Mouse (Mus musculus): ENCODE measurements around the gene Larp1. TPM values are rescaled to one million over a fixed set of nuclear protein-coding genes. Genes with fewer than 3 reads are reported as not detected.

The Larp1 gene
- polyA plus RNA-seq, 1 experiment from 2014 or later = 21.6 TPM

DNA sequence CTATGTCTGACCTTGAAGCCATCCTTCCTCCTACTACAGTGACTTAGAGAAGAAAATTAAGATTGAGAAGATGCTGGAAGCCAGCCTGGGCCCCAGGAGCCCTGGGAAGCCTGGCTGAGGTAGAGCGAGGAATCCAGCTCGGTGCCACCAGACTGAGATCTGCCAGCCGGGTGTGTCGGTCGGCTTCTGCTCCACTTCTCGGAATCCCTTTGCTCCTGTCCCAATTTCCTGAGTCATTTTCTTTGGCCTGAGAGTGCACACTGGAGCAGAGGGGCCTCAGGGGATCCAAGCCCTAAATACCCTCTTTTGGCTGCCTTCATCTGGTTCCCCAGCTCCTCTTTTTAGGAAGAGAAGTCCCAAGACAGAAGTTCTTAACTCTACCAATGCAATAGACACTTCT lies 29.2 kb upstream of the Larp1 start:
- DNase-seq (no peak), ATAC-seq (ENCODE audit: low read depth) (no peak)
- H3K9ac ChIP-seq = no peak overlapping the region
- no peaks in the 10 kb centered on the region for H3K36me3 ChIP-seq
- no peak overlapping the region for H3K4me3 ChIP-seq (replicated peaks)
- no peak overlapping the region for H3K4me2 ChIP-seq
- 85% methylated on average over 6 of the region's 6 CpGs for WGBS (ENCODE audit: insufficient replicate concordance)
- H3K27ac ChIP-seq = no peak overlapping the region
- H3K27me3 ChIP-seq = peaks cover 19% of the 10 kb centered on the region
- peaks cover 45% of the 10 kb centered on the region for H3K4me1 ChIP-seq (replicated peaks)
- no peaks in the 10 kb centered on the region for H3K9me3 ChIP-seq (replicated peaks)

DNA sequence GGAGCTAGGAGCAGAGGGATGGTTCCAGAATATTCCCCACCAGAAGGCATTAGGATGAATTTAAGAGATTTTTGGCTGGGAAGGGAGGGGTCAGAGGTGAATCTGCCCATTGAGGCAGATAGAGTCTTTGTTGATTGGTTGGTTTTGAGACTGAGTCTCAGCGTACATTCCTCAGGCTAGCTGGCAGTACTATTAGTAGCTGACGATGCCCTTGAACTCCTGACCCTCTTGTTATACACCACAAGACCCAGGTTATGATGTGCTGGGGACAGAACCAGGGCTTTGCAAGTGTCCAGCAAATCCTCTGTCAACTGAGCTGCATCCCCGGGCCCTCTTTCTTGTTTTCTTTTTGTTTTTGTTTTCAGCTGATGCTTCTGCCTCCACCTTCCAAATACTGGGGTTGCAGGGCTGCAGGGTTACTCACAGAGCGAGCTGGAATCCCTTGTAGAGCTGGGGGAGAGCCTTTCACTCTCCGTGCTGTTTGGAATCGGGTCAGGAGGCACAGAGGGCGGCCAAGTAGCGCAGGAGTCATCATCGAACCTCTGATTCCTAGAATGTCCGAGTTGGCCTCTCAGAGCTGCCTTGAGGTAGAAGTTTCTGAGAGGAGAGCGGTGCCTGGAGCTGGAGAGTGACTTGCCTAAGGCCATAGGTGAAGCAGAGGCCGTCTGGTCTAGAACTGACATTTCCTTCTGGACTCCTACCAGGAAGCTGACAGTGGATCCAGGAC lies 27.6 kb upstream of the Larp1 start:
- WGBS (ENCODE audit: insufficient replicate concordance) = 73% methylated on average over 12 of the region's 12 CpGs
- Histone ChIP-seq H3K4me3 (replicated peaks) (no peak overlapping the region), H3K27ac (no peak overlapping the region), H3K36me3 (no peaks in the 10 kb centered on the region), H3K4me2 (no peak overlapping the region), H3K4me1 (replicated peaks) (peaks cover 47% of the 10 kb centered on the region), H3K9me3 (replicated peaks) (no peaks in the 10 kb centered on the region), H3K27me3 (peaks cover 19% of the 10 kb centered on the region), H3K9ac (no peak overlapping the region)
- ATAC-seq (ENCODE audit: low read depth) (no peak), DNase-seq (no peak)

DNA sequence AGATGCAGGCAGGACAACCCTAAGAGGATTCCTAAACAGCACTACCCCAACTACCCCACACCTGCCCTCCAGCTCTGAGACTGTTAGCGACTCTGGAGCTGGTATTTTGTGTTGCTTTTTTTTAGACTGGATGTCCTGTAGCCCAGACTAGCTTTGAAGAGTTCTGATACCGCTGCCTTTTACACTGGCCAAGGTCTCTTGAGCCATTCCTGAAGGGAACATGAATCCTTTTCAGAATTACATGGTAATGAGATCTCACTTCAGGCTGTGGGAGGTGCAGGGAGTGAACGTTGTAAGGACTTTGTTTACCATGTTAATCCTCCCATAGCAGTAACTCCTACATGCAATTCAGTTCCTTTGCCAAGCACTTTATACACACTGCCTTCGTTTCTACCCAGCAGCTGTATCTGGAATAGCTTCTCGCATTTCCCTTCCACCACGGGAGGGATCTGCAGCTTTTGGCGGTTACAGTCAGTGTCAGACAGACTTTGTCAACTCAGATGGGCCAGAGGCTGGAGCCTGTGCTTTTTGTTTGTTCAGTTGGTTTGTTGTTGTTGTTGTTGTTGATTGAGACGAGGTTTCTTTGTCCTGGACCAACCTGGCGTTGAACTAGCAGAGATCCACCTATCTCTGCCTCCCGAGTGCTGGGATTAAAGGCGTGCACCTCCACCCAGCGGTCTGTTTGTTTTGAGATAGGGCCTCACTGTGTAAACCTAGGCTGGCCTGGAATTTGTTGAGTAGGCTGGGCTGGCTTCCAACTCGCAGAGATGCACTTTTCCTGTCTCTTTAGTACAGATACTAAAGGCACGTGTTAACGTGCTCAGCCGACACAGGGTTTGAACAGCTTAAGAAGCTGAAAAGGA lies 25.2 kb upstream of the Larp1 start:
- 27% methylated on average over 16 of the region's 16 CpGs for WGBS (ENCODE audit: insufficient replicate concordance)
- H3K4me2 ChIP-seq = peak overlapping the region; percentile 33
- H3K4me3 ChIP-seq (replicated peaks) = no peak overlapping the region
- peaks cover 54% of the 10 kb centered on the region for H3K4me1 ChIP-seq (replicated peaks)
- H3K9me3 ChIP-seq (replicated peaks) = no peaks in the 10 kb centered on the region
- DNase-seq (peak; percentile 67), ATAC-seq (ENCODE audit: low read depth) (peak; percentile 92)
- H3K9ac ChIP-seq = peak overlapping the region; percentile 42
- no peaks in the 10 kb centered on the region for H3K36me3 ChIP-seq
- peak overlapping the region; percentile 82 for H3K27ac ChIP-seq
- peaks cover 19% of the 10 kb centered on the region for H3K27me3 ChIP-seq

DNA sequence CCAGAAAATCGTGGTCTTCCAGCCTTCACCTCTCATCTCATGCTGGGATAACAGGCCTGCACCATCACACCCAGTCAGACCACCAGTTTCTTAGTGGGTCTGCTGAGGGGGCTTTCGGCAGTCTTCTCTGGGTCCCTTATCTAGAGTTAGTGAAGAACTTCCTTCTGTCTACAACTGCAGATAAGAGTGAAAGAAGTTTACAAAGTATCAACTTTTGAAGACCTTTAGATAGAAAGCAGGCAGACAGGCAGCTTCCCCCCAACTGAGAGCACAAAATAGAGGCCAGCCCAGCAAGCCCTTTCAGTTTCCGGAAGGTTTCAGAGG lies 24.6 kb upstream of the Larp1 start:
- H3K4me2 ChIP-seq = peak overlapping the region; percentile 33
- peak overlapping the region; percentile 82 for H3K27ac ChIP-seq
- peak overlapping the region; percentile 42 for H3K9ac ChIP-seq
- H3K4me3 ChIP-seq (replicated peaks) = no peak overlapping the region
- H3K4me1 ChIP-seq (replicated peaks) = peaks cover 54% of the 10 kb centered on the region
- H3K9me3 ChIP-seq (replicated peaks) = no peaks in the 10 kb centered on the region
- no peak for DNase-seq
- peaks cover 19% of the 10 kb centered on the region for H3K27me3 ChIP-seq
- 15% methylated on average over 3 of the region's 3 CpGs for WGBS (ENCODE audit: insufficient replicate concordance)
- no peaks in the 10 kb centered on the region for H3K36me3 ChIP-seq
- peak; percentile 18; the same call in 1 of the 2 replicates for ATAC-seq (ENCODE audit: low read depth)

DNA sequence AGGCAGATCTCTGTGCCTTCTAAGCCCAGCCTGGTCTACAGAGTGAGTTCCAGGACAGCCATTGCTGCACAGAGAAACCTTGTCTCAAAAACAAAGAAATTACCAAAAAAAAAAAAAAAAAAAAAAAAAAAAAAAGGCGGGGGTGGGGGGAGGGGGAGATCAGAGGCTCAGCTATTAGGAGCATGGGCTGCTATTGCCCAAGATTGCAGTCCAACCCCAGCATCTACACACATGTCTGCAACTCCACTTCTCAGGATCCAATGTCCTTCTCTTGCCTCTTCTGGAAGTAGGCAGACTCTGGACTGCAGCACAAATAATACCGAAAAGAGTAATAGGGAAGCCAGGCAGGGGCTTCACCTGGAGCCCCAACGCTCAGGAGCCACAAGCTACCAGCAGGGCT lies 23.4 kb upstream of the Larp1 start:
- H3K4me2 ChIP-seq = no peak overlapping the region
- no peaks in the 10 kb centered on the region for H3K36me3 ChIP-seq
- peaks cover 45% of the 10 kb centered on the region for H3K4me1 ChIP-seq (replicated peaks)
- ATAC-seq (ENCODE audit: low read depth) (no peak), DNase-seq (no peak)
- WGBS (ENCODE audit: insufficient replicate concordance) = 67% methylated on average over 3 of the region's 3 CpGs
- no peak overlapping the region for H3K4me3 ChIP-seq (replicated peaks)
- peak overlapping the region; percentile 70; the same call in 1 of the 2 replicates for H3K27ac ChIP-seq
- no peaks in the 10 kb centered on the region for H3K9me3 ChIP-seq (replicated peaks)
- peaks cover 18% of the 10 kb centered on the region for H3K27me3 ChIP-seq
- H3K9ac ChIP-seq = no peak overlapping the region

DNA sequence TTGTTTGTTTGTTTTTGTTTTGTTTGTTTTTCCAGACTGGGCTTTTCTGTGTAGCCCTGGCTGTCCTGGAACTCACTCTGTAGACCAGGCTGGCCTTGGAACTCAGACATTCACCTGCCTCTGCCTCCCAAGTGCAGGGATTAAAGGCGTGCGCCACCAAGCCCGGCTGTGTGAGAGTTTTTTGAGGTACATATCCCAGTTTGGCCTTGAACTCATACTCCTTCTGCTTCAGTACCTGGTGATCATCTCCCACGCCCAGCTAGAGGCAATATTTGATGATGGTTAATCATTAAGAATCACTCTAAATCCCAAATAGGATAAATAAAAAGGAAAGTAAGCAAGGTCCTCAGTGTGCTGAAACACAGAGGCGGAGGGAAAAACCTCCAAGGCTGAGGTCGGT lies 22.8 kb upstream of the Larp1 start:
- no peak overlapping the region for H3K4me2 ChIP-seq
- DNase-seq = no peak
- peaks cover 18% of the 10 kb centered on the region for H3K27me3 ChIP-seq
- WGBS (ENCODE audit: insufficient replicate concordance) = 70% methylated on average over 6 of the region's 6 CpGs
- peaks cover 39% of the 10 kb centered on the region for H3K4me1 ChIP-seq (replicated peaks)
- no peak overlapping the region; the same call in 1 of the 2 replicates for H3K9ac ChIP-seq
- H3K4me3 ChIP-seq (replicated peaks) = no peak overlapping the region
- ATAC-seq (ENCODE audit: low read depth) = no peak
- H3K9me3 ChIP-seq (replicated peaks) = no peaks in the 10 kb centered on the region
- no peaks in the 10 kb centered on the region for H3K36me3 ChIP-seq
- H3K27ac ChIP-seq = peak overlapping the region; percentile 70

DNA sequence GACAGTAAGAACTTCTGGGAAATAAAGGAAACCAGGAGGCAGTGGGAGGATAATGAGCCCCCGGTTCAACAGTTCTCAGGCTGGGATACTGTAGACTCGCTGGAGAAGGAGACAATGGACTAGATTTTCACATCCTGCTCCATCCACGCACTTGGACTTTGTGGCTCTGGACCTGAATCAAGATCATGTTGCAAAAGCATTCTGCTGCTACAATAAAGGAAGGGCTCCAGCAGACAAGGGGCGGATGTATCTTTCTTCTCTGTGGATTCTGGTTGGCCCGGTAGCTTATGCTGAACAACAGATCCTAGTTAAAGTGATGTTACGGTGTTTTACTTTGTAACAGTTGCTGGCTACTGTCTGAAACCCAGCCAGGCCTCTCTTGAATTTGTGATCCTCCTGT lies 22.4 kb upstream of the Larp1 start:
- ATAC-seq (ENCODE audit: low read depth) (no peak), DNase-seq (no peak)
- 74% methylated on average over 6 of the region's 6 CpGs for WGBS (ENCODE audit: insufficient replicate concordance)
- no peaks in the 10 kb centered on the region for H3K36me3 ChIP-seq
- no peak overlapping the region for H3K4me2 ChIP-seq
- no peak overlapping the region; the same call in 1 of the 2 replicates for H3K9ac ChIP-seq
- H3K4me1 ChIP-seq (replicated peaks) = peaks cover 36% of the 10 kb centered on the region
- H3K9me3 ChIP-seq (replicated peaks) = no peaks in the 10 kb centered on the region
- H3K4me3 ChIP-seq (replicated peaks) = no peak overlapping the region
- peak overlapping the region; percentile 70 for H3K27ac ChIP-seq
- peaks cover 15% of the 10 kb centered on the region for H3K27me3 ChIP-seq

DNA sequence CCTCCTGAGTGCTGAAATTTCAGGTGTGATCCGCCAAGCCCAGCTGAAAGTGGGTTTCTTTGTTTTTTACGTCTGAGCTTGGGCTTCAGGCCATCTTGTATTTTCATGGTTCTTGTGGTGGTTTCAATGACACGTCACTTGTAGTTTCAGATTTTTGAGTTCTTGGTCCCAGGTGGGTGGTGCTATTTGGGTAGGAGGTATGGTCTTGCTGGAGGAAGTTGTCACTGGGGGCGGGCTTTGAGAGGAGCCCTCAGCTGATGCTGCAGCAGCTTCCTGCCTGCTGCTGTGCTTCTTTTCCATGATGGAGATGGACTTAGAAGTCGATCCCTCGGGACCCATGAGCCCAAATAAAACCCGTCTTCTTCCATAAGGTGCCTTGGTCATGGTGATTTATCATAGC lies 22.0 kb upstream of the Larp1 start:
- Histone ChIP-seq H3K4me2 (no peak overlapping the region), H3K4me1 (replicated peaks) (peaks cover 34% of the 10 kb centered on the region), H3K36me3 (no peaks in the 10 kb centered on the region), H3K9ac (no peak overlapping the region), H3K27me3 (peaks cover 13% of the 10 kb centered on the region; the same call in 1 of the 2 replicates), H3K9me3 (replicated peaks) (no peaks in the 10 kb centered on the region), H3K4me3 (replicated peaks) (no peak overlapping the region), H3K27ac (peak overlapping the region; percentile 70)
- 81% methylated on average over 7 of the region's 7 CpGs for WGBS (ENCODE audit: insufficient replicate concordance)
- no peak for ATAC-seq (ENCODE audit: low read depth)
- DNase-seq = no peak

DNA sequence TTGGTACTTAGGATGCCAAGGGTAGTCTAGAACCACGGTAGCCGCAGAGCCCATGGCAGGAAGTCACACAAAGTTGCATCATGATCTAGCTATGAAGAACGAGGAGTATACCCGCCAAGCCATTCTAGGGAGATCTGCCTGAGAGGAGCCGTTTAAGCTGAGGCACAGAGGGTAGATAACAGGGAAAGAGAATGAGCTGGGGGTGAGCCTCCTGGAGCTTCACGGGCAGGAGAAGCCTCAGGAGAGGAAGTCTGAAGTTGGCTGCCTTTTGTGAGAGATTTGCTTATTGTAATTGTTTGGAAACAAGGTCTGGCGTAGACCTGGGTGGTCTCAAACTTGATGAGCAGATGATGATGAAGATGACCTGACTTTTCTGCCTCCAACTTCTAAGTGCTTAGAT lies 10.7 kb upstream of the Larp1 start:
- Histone ChIP-seq H3K9ac (peak overlapping the region; percentile 16; the same call in 1 of the 2 replicates), H3K4me2 (no peak overlapping the region), H3K27me3 (no peaks in the 10 kb centered on the region), H3K27ac (no peak overlapping the region; the same call in 1 of the 2 replicates), H3K4me3 (replicated peaks) (no peak overlapping the region), H3K4me1 (replicated peaks) (peaks cover 15% of the 10 kb centered on the region; the same call in 1 of the 2 replicates), H3K9me3 (replicated peaks) (no peaks in the 10 kb centered on the region), H3K36me3 (no peaks in the 10 kb centered on the region)
- no peak for DNase-seq
- WGBS (ENCODE audit: insufficient replicate concordance) = 41% methylated on average over 7 of the region's 7 CpGs
- no peak for ATAC-seq (ENCODE audit: low read depth)

DNA sequence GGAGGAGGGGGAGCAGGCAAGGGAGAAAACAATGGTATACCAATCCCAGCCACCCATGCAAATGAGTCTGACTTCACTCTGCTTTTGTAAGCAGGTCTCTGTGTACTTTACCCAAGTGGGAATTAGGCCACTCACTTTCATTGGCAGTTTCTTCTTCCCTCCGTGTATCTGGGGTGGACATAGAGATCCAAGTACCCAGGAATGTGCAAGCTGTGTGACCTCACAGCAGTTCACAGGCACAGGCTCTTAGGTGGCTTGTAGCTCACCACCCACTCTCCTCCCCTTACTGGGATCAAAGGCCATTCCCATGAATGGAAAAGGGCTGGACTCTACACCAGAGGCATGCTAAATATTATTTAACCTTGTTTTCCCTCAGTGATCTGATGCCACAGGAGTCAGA lies 10.0 kb upstream of the Larp1 start:
- Histone ChIP-seq H3K36me3 (no peaks in the 10 kb centered on the region), H3K4me2 (no peak overlapping the region), H3K4me3 (replicated peaks) (no peak overlapping the region), H3K27me3 (no peaks in the 10 kb centered on the region), H3K27ac (peak overlapping the region; percentile 41), H3K9me3 (replicated peaks) (no peaks in the 10 kb centered on the region), H3K9ac (no peak overlapping the region), H3K4me1 (replicated peaks) (peaks cover 15% of the 10 kb centered on the region; the same call in 1 of the 2 replicates)
- DNase-seq (no peak), ATAC-seq (ENCODE audit: low read depth) (peak; percentile 78)
- WGBS (ENCODE audit: insufficient replicate concordance) = 13% methylated on average over 1 of the region's 1 CpGs

DNA sequence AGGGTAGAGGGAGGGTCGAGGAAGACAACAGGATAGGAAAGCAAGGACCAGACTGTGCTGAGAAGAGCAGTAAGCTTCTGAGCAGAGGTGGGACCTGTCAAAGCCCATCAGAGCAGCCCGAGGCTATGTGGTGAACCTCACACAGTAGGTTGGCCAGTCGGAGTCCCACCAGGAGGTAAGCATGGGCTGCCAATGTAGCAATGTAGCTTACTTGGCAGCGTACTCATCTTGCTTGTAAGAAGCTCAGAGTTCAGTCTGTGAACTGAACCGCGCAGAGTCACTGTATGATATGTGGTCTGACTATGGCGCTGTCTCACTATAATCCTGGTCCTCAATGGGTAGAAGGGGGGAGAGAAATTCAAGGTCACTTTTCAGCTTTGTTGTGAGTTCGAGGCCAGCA lies 5.7 kb upstream of the Larp1 start:
- WGBS (ENCODE audit: insufficient replicate concordance) = 68% methylated on average over 8 of the region's 8 CpGs
- H3K27me3 ChIP-seq = no peaks in the 10 kb centered on the region

More for the DNA sequence above, 5.7 kb upstream of the Larp1 start:
- Histone ChIP-seq H3K4me2 (no peak overlapping the region), H3K4me3 (replicated peaks) (no peak overlapping the region), H3K4me1 (replicated peaks) (peaks cover 15% of the 10 kb centered on the region), H3K9me3 (replicated peaks) (no peaks in the 10 kb centered on the region), H3K27ac (0 out of 2 replicates have a peak overlapping the region, but pooled peaks have one; percentile 18), H3K36me3 (no peaks in the 10 kb centered on the region), H3K9ac (peak overlapping the region; percentile 23; the same call in 1 of the 2 replicates)
- DNase-seq = no peak
- ATAC-seq (ENCODE audit: low read depth) = no peak

All from liver, embryonic 13.5 days (tissue).